Mouse (Mus musculus): ENCODE data around the gene Arl9. TPM values are rescaled to one million over a fixed set of nuclear protein-coding genes. Genes with fewer than 3 reads are reported as not detected.
"Not testable (repeated sequence)": the region's sequence is repeated elsewhere in the genome, so short reads cannot be mapped to it uniquely, and the experiment has no call there.

Arl9 gene
- not detected in 2 replicates for polyA plus RNA-seq (2015; fragmentation: Nextera tagmentation; extraction: Ambion mirVana)

DNA sequence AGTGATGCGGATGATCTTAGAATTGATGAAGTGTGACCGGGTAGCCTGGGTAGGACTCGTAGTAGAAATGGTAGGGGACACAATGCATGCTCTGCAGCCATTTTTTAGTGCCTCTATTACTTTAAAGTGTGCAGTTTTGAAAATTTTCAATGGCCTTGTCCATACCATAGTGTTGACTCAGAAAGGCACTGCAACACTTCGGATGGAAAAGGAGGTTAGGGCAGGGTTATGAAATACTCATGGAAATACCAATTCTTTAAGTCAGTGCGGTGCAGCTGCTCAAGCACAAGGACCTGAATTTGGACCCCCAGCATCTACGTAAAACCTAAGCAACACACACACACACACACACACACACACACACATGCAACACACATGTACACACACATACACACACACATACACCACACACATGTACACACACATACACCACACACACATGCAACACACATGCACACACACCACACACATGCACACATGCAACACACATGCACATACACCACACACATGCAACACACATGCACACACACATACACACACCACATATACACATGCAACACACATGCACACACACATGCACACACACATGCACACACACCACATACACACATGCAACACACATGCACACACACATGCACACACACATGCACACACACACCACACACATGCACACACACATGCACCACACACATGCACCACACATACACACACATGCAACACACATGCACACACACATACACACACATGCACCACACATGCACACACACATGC is at the start of gene Arl9:
Gene Arl9, plus strand, starts transcription at position 5 of the 771 bp plus-strand sequence.
- Histone ChIP-seq H3K36me3 (peaks cover 21% of the 10 kb centered on the region), H3K4me3 (no peak within 1 kb of the TSS), H3K9me3 (no peaks in the 10 kb centered on the region), H3K27ac (no peak within 1 kb of the TSS), H3K4me2 (no peak within 1 kb of the TSS), H3K4me1 (no peaks in the 10 kb centered on the region), H3K27me3 (no peaks in the 10 kb centered on the region), H3K9ac (no peak within 1 kb of the TSS)
- no peak for ATAC-seq (ENCODE audit: insufficient number of reproducible peaks, insufficient read depth, low FRiP score, low TSS enrichment, low read depth)
- WGBS, result 90% methylated on average over 6 of the region's 6 CpGs

DNA sequence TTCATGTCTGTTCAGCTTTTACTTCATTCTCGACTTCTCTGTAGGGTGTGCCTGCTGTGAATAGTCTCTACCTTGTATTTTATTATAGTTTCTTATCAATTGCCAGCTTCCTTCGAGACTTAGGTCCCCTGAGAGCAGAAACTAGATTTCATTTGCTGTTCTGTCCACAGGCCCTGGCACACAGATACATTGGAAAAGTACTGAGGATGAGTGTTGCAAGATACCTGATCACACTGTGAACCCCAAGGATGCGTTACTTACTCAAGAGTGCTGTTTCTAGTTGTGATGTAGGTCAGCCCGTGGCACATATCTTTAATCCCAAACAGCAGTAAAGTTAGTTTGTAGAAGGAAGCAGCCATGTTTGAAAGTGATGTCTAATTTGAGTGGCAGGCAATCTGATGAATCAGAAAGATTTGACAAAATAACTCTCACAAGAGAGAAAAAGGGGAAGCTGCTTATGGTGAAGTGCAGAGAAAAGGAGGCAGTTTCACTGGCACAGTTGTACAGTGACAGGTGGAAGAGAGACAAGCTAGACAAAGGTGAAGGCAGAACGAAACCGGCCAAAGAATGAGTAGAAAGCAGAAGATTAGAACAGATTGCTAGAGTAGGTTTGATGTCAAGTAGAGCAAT is 49.5 kb upstream of the Arl9 start:
- 84% methylated on average over 6 of the region's 6 CpGs for WGBS
- no peak for ATAC-seq (ENCODE audit: insufficient number of reproducible peaks, insufficient read depth, low FRiP score, low TSS enrichment, low read depth)
- Histone ChIP-seq H3K27me3 (no peaks in the 10 kb centered on the region), H3K27ac (no peak overlapping the region), H3K4me2 (no peak overlapping the region), H3K9me3 (no peaks in the 10 kb centered on the region), H3K4me1 (peaks cover 30% of the 10 kb centered on the region), H3K36me3 (peaks cover 46% of the 10 kb centered on the region), H3K9ac (no peak overlapping the region), H3K4me3 (no peak overlapping the region)

DNA sequence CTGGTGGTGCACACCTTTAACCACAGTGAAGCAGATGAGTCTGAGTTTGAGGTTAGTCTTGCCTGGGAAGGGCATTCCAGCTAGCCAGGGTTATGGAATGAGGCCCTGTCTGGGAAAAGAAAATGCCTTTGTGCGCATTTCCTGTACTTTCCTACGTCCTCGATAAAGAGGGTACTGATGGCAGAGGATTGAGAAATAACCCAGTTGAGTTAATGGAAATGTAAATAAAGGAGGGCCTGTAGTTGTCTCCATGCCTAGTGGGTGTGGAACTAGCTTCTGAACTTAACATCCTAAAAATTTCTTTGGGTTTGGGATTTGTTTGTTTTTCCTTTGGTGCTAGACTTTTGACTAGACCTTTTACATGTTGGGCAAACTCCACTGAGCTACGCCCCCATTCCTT is 48.4 kb upstream of the Arl9 start:
- H3K4me1 ChIP-seq, result peaks cover 23% of the 10 kb centered on the region
- H3K9me3 ChIP-seq, result no peaks in the 10 kb centered on the region
- no peak for ATAC-seq (ENCODE audit: insufficient number of reproducible peaks, insufficient read depth, low FRiP score, low TSS enrichment, low read depth)
- WGBS, result 79% methylated on average over 4 of the region's 4 CpGs
- no peak overlapping the region for H3K4me3 ChIP-seq
- H3K4me2 ChIP-seq, result no peak overlapping the region
- H3K27me3 ChIP-seq, result no peaks in the 10 kb centered on the region
- peaks cover 56% of the 10 kb centered on the region for H3K36me3 ChIP-seq
- H3K9ac ChIP-seq, result no peak overlapping the region
- H3K27ac ChIP-seq, result no peak overlapping the region

DNA sequence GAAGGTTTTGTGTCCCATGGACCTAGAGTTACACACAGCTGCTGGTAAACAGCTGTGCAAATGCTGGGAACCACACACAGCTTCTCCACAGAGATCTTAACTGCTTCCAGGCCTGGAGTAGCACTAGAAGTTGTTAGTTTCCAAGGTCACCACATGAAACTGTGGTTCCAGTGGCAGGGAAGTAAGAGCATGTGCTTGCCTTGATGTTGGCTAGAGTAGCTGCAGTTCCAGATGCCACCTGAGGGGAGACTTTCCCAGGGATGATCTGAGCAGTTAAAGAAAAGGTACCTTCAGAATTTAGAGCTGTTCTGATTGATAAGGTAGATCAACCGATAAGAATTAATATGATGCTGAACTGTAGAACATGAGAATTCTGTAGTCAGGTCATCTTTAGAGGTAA is 45.9 kb upstream of the Arl9 start:
- WGBS, result 92% methylated on average over 1 of the region's 1 CpGs
- no peak overlapping the region for H3K4me3 ChIP-seq
- H3K9me3 ChIP-seq, result no peaks in the 10 kb centered on the region
- H3K9ac ChIP-seq, result no peak overlapping the region
- H3K4me2 ChIP-seq, result no peak overlapping the region
- no peaks in the 10 kb centered on the region for H3K27me3 ChIP-seq
- peaks cover 15% of the 10 kb centered on the region; the same call in 1 of the 2 replicates for H3K4me1 ChIP-seq
- ATAC-seq (ENCODE audit: insufficient number of reproducible peaks, insufficient read depth, low FRiP score, low TSS enrichment, low read depth), result no peak
- no peak overlapping the region for H3K27ac ChIP-seq
- H3K36me3 ChIP-seq, result peaks cover 80% of the 10 kb centered on the region

DNA sequence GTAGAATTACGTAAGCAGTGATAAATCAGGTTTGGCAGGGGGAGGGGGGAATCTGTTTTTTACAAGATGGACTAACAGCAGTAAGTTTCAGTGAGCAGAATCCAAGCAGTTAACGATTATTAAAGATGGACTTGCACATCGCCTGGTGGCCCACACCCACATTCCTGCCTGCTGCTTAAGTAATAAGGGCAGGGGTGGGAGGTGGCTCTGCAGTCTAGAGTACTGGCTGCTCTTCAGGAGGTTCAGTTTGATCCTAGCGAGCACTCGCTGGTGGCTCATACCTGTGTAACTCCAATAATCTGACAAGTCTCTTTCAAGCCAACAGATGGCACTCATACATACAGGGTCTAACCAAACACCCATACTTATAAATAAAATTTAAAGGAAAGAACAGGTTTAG is 44.3 kb upstream of the Arl9 start:
- Histone ChIP-seq H3K9me3 (no peaks in the 10 kb centered on the region), H3K4me1 (peaks cover 7% of the 10 kb centered on the region; the same call in 1 of the 2 replicates), H3K27ac (no peak overlapping the region), H3K4me2 (no peak overlapping the region), H3K27me3 (no peaks in the 10 kb centered on the region), H3K9ac (no peak overlapping the region), H3K36me3 (peaks cover 90% of the 10 kb centered on the region), H3K4me3 (no peak overlapping the region)
- ATAC-seq (ENCODE audit: insufficient number of reproducible peaks, insufficient read depth, low FRiP score, low TSS enrichment, low read depth), result no peak
- 89% methylated on average over 5 of the region's 5 CpGs for WGBS

DNA sequence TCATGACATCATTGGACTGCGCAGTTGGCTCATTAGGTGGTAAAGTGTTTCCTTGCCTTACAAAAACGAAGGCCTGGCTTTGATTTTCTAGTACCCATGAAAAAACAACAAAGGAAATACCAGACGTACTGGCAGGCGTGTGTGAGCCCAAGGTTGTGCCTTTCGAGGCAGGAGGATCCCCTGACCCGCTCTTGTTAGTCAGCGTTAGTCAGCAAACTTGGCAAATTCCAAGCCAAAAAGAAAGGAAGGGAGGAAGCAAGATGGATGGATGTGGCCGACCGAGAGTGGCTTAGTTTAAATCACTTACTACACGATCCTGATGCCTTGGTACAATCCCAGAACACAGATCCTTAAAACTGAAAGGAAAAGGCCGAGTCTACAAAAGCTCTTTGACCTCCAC is 41.3 kb upstream of the Arl9 start:
- Histone ChIP-seq H3K4me1 (no peaks in the 10 kb centered on the region), H3K27ac (no peak overlapping the region), H3K9me3 (no peaks in the 10 kb centered on the region), H3K4me2 (no peak overlapping the region), H3K36me3 (peaks cover 86% of the 10 kb centered on the region), H3K4me3 (no peak overlapping the region), H3K27me3 (no peaks in the 10 kb centered on the region), H3K9ac (no peak overlapping the region)
- ATAC-seq (ENCODE audit: insufficient number of reproducible peaks, insufficient read depth, low FRiP score, low TSS enrichment, low read depth), result no peak
- WGBS, result 67% methylated on average over 11 of the region's 11 CpGs

DNA sequence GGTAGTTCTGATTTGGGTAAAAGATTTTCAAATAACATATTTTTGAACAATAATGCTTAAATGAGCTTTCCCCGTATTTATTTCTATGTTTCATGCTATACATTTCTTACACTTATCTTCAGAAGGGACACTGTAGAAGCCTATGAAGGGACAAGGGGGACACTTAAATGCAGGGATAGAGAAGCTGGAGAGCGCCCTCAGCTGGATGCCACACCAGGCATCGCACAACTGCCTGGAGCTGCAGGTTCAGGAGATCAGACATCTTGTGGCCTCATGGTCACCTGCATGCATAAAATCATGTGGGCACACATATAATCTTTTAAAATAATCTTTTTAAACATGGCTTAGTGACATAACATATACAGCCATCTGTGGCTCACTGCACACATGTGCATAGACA is 39.2 kb upstream of the Arl9 start:
- no peaks in the 10 kb centered on the region for H3K27me3 ChIP-seq
- no peak overlapping the region for H3K4me2 ChIP-seq
- H3K36me3 ChIP-seq, result peaks cover 87% of the 10 kb centered on the region
- no peak overlapping the region for H3K27ac ChIP-seq
- H3K9ac ChIP-seq, result no peak overlapping the region
- ATAC-seq (ENCODE audit: insufficient number of reproducible peaks, insufficient read depth, low FRiP score, low TSS enrichment, low read depth), result no peak
- no peaks in the 10 kb centered on the region for H3K9me3 ChIP-seq
- no peak overlapping the region for H3K4me3 ChIP-seq
- no peaks in the 10 kb centered on the region for H3K4me1 ChIP-seq
- WGBS, result 91% methylated on average over 3 of the region's 3 CpGs

DNA sequence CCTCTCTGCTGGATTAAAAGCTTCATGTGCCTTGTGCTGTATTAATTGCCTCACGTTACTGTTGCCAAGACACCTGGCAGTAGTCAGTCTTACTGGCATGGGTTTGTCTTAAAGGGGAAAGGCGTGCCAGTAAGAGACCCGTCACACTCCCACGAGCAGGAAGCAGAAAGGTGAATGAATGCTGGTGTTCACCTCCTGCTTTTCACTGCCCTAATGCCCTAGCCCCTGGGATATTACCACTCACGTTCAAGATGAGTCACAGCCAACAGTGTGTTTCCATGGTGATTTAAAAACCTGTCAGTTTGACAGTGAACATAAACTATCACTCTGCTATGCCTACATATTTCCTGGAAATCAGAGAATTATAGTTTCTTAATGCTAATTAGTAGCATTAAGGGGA is 34.6 kb upstream of the Arl9 start:
- Histone ChIP-seq H3K36me3 (peaks cover 53% of the 10 kb centered on the region), H3K4me3 (no peak overlapping the region), H3K4me1 (peaks cover 10% of the 10 kb centered on the region), H3K9me3 (no peaks in the 10 kb centered on the region), H3K9ac (no peak overlapping the region), H3K4me2 (no peak overlapping the region), H3K27me3 (no peaks in the 10 kb centered on the region), H3K27ac (no peak overlapping the region)
- 78% methylated on average over 5 of the region's 5 CpGs for WGBS
- no peak for ATAC-seq (ENCODE audit: insufficient number of reproducible peaks, insufficient read depth, low FRiP score, low TSS enrichment, low read depth)

DNA sequence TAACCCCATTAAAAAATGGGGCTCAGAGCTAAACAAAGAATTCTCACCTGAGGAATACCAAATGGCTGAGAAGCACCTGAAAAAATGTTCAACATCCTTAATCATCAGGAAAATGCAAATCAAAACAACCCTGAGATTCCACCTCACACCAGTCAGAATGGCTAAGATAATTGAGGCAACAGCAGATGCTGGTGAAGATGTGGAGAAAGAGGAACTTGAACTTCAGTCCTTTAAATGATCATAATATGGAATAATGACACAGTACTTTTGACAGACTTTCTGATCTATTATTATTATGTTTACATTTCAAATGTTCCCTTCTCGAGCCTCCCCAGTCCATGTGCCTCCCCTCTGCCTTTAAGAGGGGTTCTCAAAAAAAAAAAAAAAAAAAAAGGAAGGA is 32.7 kb upstream of the Arl9 start:
- not testable (repeated sequence) for H3K27me3 ChIP-seq; H3K4me3 ChIP-seq; H3K4me2 ChIP-seq; ATAC-seq (ENCODE audit: insufficient number of reproducible peaks, insufficient read depth, low FRiP score, low TSS enrichment, low read depth); H3K9me3 ChIP-seq; H3K27ac ChIP-seq; H3K9ac ChIP-seq
- peaks cover 39% of the 10 kb centered on the region for H3K36me3 ChIP-seq
- H3K4me1 ChIP-seq, result peaks cover 18% of the 10 kb centered on the region
- 90% methylated on average over 1 of the region's 1 CpGs for WGBS

DNA sequence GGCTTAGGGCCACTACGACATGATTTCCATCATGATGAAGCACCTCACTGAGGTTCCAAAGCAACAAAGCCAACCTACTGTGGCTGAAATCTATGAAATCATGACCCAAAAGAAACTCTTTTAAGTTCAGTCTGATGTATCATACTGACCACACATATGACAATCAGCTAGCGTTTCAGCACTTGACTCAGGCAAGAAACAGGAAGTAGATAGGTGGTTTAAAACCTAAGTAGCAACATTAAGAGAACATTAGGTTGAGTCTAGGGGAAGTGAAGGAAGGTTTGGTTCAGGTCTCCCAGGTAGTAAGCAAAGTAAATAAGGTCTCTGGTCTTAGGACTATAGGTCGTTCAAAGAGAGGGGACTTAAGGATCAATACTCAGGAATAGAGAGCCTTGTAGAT is 30.4 kb upstream of the Arl9 start:
- WGBS, result 76% methylated on average over 3 of the region's 3 CpGs
- ATAC-seq (ENCODE audit: insufficient number of reproducible peaks, insufficient read depth, low FRiP score, low TSS enrichment, low read depth), result no peak
- H3K27me3 ChIP-seq, result no peaks in the 10 kb centered on the region
- peaks cover 35% of the 10 kb centered on the region for H3K36me3 ChIP-seq
- peak overlapping the region; percentile 89 for H3K4me2 ChIP-seq
- no peaks in the 10 kb centered on the region for H3K9me3 ChIP-seq
- H3K9ac ChIP-seq, result peak overlapping the region; percentile 88
- peaks cover 21% of the 10 kb centered on the region for H3K4me1 ChIP-seq
- no peak overlapping the region for H3K27ac ChIP-seq
- H3K4me3 ChIP-seq, result peak overlapping the region; percentile 86

DNA sequence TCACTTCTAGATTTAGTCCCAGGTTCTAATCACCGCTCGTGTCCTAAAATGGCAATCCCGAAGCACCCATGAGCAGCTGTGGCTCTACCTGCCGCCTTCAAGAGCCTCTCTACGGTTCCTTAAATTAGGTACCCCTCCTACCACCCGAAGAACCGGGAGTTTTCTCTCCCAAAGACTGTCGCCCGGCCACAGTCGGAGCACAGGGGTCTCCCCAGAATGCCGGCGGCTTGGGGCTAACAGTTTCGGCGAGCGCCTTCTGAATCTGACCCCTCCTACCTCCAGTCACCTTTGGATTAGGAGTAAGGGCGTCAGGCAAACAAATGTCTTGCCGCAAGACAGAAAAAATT is 29.7 kb upstream of the Arl9 start:
- 4% methylated on average over 17 of the region's 17 CpGs for WGBS
- H3K4me1 ChIP-seq, result peaks cover 21% of the 10 kb centered on the region
- no peaks in the 10 kb centered on the region for H3K27me3 ChIP-seq
- peak overlapping the region; percentile 88 for H3K9ac ChIP-seq
- H3K36me3 ChIP-seq, result peaks cover 32% of the 10 kb centered on the region
- H3K4me3 ChIP-seq, result peak overlapping the region; percentile 86
- H3K27ac ChIP-seq, result peak overlapping the region; percentile 91; the same call in 1 of the 2 replicates
- no peaks in the 10 kb centered on the region for H3K9me3 ChIP-seq
- H3K4me2 ChIP-seq, result peak overlapping the region; percentile 89
- 0 out of 2 replicates have a peak, but pooled peaks have one; percentile 13 for ATAC-seq (ENCODE audit: insufficient number of reproducible peaks, insufficient read depth, low FRiP score, low TSS enrichment, low read depth)

Data from embryonic facial prominence, embryonic 13.5 days (tissue).